Mouse (Mus musculus) adipocyte (in vitro differentiated cells): Measurements from ENCODE around the gene Serinc3.
"Not testable (repeated sequence)": the region's sequence is repeated elsewhere in the genome, so short reads cannot be mapped to it uniquely, and the experiment has no call there.

ENCODE experiments used
- DNase-seq: peaks from one replicate; pipeline ENCODE4 v3.0.0-alpha.2; 2016; ENCODE audit warnings: low spot score

Serinc3 gene

DNA sequence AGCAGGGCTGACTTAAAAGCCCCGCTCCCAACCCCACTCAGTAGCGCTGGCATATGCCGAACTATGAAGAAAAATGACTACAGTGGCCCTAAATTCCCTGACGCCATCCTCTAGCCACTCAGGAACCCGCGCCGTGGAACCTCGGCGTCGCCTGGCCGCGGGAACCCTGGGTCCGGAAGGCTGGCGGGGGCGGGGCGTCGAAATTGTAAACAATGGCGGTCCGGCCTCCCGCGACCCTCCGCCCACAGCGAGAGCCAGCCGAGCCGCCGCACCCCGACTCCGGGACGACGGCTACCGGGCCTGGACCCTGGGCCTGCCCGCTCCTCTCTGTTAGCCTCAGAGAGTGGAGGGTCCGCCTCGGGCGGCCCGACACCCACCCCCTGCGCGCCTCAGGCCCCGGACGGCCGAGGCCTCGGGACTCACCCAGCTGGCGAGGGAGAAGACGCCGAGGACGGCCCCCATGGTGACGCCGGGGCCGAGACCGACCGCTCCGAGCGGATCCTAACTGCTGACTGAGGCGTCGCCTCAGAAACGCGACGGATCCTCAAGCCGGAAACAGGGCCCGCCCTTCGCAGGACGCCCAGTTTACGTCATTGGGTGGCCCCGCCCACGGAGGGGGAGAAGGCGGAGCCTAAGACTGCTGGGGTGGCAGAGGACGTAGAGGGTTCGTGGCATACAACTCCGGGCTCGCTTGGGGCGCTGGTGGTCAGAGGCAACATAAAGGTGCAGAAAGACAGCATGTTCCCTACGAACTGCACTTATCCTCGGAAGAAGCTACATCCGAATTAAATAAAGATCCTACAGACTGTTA is at the start of gene Serinc3:
TSS of gene Serinc3 (minus strand) at position 557 of the 811 bp plus-strand sequence.
- peak; percentile 99 for DNase-seq

DNA sequence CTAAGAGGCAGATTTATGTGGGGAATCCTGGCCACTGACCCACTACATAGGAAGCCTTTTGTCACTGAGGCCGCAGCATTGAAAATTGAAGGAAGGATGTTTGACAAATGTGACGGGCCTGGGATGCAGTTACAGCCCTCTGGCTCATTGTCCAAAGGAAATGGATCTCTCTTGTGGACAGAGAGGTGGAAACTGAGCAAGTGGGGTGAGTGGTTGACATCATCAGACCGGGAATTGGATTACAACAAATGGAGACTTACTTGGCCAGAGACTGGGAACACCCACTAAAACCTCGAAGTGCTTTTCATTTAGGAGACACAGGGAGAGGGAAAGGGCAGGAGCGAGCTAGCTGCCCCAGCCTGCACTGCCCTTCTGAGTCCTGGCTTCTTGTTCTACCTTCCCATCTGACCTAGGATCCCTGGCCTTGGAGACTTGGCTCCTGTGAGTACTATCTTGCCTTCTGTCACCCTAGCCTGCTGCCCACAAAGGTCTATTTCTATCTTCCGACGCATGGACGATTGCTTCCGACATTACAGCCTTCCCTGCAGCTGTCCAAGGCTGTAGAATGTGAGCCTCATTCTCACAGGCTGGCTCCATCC is 48.9 kb upstream of the Serinc3 start:
- DNase-seq = peak; percentile 58

DNA sequence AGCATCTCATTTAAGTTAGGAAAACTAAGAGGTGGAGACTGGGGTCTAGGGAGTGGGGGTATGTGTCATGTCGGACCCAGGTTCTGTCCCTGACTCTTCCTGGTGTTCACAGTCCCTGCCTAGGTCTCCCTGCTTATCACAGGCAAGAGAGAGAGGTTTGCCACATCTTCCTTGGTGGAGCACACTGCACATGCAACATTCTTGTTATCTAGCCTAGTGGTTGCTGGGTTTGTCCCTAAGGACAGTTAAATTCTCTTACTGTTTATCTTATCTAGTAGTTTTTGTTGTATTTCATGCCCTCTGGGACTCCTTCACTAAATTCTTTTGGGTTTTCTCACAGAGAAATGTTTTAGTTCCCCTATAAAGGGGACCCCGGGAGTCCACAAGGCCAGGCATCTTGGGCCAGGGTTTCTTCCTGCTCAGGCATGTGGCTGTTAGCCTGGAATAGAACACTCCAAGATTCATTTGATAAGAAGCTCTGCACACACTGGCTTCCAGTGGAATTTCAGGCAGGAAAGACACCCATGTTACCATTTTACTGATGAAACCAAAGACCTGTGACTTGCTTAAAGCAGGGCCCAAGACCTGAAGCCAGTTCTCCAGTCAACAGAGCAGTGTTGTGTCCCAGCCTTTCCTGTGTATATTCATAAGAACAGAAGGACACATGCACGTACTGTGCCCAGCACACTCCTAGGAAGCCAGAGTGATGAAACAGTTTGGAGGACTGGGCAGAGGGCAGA is 48.1 kb upstream of the Serinc3 start:
- no peak for DNase-seq

DNA sequence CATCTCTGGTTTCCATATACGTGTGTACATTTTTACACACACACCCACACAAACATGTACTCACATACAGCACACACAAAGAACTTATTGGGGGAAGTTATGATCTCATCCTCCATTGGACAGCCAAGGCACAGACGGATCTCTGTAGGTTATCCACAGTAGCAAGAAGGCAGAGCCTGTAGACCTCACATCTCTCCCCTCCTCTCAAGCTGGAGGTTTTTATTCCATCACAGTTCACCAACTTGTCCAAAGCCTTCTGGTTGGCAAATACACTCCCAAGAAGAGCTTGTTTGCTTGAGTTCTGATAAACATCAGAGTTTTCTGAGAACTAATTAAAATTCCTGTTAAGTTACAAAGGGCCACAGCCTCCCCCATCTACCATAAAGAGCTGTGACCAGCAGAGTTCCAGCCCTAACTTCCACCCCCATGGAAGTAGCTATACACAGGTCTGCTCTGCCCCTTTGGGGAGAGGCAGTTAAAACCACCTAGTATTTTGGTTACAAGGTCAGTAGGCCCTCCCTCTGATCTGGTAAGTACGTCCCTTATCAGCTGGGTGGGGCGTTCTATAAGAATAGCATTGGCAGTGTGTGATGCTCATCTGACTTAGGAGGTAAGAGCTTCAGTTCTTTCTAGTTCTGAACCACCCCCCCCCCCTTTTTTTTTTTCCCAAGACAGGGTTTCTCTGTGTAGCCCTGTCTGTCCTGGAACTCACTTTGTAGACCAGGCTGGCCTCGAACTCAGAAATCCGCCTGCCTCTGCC is 47.1 kb upstream of the Serinc3 start:
- no peak for DNase-seq

DNA sequence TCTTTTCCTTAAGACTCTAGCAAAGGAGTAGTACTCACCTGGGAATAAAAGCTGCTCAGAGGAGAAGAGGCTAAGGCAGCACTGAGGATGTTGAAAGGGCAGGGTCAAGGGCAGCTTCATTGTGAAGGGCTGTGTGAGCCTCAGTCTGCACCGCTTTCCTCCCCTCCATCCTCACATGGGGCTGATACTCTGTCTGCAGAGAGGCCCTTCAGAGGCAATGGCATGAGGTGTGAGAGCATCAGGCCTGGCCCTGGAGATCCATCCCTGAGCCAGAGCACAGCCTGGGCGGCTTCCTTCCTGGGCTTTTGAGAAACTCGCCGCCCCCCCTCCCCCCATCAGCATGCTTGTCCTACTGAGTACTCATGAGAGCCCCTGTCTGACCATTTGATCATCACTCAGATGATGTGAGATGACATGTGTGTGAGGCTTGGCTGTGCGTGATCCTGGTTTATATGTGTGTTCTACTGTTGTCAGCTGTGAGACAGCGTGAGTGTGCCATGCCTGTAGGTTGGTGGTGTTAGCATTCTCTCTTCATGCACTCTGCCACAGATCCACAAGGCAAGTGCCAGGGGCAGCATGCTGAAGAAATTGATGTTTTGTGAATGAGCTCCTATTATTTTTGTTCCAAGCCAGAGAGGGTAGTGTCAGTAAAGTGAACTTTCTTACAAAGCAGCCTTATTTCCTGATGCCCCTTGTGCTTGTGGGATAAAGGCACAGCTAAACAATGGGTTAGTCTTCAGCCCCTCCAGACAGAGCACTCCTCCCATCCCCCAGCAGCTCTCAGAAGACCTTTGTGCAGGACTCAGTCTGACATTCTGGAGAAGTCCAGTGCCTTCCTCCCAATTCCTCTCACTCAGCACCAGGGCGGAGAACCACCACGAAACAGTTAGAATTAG is 45.7 kb upstream of the Serinc3 start:
- peak; percentile 60 for DNase-seq

DNA sequence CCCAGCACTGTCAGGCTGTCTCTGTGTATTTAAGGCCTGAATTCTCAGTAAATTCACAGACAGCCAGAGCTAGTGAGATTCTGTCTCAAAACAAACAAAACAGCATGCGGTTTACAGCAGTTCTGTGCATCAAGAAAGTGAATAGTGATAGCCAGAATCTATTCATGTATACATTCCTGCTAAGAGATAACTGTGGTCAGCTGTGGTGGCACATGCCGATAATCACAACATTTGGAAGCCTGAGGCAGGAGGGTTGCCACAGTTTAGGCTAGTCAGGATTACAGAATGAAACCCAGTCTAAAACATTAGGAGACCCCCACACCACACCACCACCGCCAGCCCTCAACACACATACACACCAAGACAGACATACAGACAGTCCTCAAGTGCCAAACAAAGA is 44.8 kb upstream of the Serinc3 start:
- no peak for DNase-seq

DNA sequence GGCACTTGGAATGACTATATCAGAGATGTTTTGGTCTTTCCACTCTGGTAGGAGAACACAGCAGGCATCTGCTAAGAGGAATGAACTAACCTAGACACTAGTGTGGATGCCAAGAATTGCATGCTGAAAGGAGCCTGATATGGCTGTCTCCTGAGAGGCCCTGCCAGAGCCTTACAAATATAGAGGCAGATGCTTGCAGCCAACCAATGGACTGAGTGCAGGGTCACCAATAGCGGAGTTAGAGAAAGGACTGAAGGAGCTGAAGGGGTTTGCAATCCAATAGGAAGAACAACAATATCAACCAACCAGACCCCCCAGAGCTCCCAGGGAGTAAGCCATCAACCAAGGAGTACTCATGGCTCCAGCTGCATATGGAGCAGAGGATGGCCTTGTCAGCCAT is 43.4 kb upstream of the Serinc3 start:
- not testable (repeated sequence) for DNase-seq

DNA sequence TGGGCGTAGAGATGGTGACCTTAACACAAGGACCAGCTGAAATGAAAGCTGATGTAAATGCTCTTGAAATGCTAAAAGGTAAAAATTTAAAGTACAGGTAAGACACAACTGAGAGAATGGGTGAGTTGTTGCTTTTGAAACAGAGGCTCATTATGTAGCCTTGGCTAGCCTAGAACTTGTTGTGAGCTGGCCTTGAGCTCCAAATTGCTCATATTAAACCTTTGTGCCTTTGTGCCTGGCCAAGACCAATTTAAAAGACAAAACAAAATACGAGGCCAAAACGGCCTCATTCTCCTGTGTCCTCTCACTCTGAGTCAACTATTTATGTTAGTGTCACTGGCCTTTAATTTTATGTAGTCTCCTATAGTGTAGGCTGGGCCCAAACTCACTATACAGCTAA is 42.0 kb upstream of the Serinc3 start:
- DNase-seq = no peak

DNA sequence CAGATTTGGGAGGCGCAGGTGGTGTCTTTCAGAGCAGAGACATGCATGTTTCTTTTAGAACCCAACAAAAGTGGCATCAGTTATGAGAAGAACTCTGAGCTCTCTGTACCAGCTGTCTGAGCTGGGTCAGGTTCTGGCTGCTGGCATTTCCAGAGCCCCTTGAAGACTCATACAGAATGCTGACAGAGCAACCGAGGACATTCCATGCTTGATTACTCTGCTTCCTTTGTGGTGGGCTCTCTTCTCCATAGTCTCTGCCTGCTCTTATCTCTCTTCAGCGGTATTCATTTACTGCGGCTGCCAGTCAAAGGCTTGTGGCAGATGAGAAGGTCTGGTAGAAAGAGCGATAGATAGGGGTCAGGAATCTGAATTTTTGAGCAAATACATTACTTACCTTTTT is 41.3 kb upstream of the Serinc3 start:
- no peak for DNase-seq

DNA sequence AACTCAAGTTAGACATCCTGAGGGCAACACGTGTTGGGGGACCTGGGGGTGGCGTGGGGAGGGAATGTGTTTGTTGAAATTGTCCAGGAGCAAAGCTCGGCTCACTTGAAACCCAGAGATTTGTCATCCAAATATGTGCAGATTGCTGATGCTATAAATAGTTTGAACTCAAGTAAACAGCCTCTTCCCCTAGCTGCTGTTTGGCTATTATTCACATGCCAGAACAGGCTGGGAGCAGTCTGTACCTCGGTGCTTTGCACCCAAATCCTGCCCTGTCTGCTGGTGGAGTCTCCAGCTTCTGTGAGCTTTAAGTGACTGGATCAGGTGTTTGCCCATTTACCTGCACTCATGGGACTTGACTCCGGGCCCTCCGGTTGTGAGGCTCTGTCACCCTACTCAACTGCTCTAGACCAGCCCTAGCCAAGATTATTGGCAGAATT is 40.9 kb upstream of the Serinc3 start:
- peak; percentile 91 for DNase-seq

DNA sequence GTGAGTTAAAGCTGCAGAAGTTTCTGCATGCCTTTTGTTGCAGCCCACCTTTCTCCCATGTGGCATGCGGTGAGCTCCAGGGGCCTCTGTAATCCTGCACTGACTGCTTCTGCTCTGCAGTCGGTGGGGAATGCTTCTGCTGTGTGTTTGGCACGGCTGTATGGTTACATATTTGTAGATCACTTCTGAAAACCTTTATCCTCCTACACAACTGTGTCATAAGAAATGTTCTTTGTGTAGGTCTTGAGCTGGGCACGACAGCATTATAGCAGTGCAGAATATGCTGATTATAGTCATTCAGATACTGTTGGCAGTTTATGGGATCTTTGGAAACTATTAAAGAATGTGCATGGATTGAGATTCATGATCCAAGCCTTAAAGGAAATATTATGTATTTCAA is 40.4 kb upstream of the Serinc3 start:
- peak; percentile 50 for DNase-seq

DNA sequence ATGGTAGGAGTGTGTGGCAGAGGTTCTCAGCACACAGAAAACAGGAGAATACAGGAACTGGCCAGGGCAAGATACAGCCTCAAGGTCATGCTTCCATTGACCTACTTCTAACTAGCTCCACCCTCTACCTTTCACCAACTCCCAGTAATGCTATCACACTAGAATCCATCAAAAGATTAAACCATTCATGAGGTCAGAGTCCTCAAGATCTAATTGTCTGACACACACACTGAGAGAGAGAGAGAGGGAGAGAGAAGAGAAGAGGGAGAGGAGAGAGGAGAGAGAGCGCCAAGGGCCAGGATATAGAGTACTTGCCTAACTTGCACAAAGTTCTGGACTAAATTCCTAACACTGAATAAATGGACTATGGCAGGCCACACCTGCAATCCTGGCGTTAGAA is 37.4 kb upstream of the Serinc3 start:
- DNase-seq = no peak

DNA sequence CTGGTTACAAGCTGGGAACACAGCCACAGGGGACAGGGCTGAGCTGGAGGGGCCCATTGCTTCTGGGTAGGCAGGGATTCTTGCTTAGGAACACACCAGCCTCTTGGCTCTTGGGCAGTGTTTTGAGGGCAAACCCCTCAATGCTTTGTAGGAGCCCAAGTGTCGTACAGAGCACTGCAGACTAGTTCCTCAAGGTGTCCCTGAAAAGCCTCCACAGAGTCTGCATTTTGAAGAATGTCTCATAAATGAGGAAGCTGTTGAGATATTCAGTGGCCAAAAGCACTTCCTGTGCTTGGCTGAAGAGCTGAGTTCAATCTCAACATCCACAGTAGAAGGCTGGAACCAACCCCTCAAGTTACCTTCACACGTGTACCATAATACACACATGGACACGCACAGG is 31.8 kb upstream of the Serinc3 start:
- DNase-seq = no peak

DNA sequence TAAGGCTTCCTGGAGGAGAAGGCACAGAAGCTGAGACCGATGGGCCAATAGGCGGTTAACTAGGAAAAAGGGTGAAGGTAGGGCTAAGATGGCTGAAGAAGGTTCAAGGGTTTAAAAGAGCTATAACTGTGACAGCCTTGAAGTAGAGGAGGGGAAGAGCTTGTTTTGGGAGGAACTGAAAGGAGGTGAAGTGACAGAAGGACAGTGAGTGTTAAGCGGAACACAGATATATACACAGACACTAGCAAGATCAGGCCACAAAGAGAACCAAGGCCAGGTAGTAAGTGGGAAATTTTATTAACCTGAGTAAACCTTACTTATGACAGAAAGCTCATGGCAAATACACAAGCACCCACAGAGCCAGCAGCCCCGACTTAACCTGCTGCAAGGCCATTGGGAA is 31.4 kb upstream of the Serinc3 start:
- peak; percentile 40 for DNase-seq

DNA sequence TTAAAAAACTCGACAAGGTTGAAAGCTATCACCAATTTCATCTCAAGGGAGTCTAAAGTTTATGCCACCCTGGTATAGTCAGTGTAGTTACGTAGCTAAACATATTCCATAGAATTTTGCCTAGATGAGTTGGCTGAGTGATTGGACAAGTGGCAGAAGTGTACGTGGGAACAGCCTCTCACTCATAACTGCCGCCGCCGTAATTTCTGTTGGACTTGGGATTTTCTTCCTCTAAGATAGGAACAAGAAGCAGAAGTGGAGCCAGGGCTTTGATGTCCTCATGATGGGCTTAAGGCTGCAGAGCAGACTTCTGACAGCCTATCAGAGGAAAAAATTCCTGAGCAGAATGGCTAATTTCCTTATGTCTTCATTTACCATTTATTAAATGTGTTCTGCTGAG is 30.7 kb upstream of the Serinc3 start:
- no peak for DNase-seq

DNA sequence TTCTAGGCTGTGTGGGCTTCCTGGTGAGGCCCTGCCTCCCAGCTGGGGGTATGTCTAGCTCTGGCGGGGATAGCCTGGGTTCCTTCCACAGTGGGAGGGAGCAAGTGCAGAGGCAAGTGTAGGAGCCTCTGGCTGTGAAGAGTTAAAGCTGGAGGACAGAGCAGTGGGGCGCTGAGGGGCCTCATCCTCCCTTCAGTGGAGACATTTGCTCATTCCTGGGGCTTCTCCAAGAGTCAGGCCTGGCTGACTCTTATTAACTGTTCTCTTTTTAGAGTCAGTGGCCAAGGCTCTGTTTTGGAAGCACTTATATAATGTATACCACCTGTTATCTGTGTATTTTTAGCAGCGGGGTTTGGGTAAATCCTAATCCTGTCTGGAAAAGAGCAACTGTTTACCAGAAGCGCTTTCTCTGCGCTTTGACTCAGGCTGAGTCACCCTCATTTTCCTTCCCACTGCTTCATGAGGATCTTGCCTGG is 30.3 kb upstream of the Serinc3 start:
- DNase-seq = peak; percentile 71

DNA sequence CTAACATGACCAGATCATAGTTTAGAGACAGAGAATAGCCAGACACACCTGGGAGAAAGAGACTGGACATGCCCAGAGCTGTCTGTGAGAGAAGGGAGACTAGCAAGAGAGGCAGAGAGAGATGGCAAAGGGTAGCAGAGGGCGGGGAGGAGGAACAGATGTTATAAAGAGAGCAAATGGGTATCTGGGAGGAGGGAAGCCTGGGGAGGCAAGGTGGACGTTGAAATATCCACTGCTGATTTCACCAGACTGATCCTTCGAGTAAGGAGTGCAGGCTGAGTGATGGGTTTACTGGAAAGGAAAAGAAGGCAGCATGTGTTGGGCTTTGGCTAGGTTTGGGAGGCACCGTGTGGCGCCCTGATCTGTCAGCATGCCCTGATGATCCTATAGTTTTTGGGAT is 29.5 kb upstream of the Serinc3 start:
- DNase-seq = no peak

DNA sequence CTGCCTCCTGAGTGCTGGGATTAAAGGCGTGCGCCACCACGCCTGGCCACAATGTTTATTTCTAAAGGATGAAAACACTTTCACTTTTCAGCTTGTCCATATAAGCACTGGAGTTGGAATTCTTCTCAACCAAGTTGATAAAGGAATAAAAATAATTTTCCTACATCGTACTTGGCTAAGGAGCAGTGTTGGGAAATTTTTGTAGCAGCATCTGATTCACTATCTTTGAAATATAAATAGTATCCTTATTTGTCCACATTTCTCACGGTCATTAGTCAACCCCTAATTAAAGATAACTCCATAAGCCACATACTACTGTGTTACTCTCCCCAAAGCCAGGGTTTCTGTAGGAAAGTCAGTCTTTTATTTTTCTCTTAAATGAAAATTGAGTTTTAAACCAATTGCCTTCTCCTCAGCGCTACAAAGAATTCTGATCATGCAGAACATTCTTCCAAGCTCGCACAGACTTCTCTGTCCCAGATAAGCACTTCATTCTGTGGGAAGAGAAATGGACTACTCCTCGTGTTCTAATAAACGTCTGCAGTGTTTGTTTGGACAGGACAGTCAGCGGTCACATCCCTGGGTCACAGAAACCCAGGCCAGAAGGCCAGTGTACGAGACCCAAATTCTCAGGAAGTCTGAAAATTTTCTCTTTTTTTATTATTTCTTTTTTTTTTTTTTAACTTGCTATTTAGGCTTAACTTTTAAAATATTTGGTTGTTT is 26.1 kb upstream of the Serinc3 start:
- DNase-seq = no peak

DNA sequence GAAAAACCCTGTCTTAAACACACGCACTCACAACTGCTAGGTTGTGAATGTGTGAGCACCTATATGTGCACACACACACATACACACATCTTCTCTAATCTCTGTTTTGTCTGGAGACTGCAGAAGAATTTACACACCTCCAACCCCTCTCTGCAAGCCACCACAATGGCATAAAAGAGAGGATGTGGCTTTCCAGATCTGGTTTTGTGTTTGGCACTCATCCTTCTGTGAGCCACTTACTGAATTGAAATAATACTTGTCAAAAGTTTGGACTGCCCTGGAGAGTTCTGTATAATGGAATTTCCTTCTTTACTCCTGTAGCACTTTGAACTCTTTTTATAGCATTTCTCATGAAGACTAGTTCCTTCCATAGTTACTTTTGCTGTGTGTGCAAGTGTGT is 22.1 kb upstream of the Serinc3 start:
- no peak for DNase-seq

DNA sequence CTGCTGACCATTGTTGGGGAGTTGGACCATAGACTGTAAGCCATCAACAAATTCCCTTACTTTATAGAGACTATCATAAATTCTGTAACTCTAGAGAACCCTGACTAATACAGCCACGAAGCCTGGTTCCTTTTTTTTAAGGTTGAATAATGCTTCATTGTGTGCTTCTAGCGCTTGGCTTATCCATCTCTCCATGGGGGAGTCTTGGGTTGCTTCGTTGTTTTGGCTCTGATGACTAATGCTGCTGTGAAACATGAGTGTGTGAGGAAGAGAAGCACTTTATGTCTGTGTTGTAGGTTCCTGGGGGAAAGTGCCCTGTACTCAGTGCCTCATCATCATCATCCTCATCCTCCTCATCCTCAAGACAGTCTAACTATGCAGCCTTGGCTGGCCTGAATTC is 19.0 kb upstream of the Serinc3 start:
- DNase-seq = no peak
